In genomic region chr1:54639076-54639475, GRCm38 (mm10) we compare ENCODE assay signal across 17 mouse cellular contexts.
DNase-seq lines count a peak whose midpoint lies in the region; ATAC-seq lines count a peak whose summit lies in the region.
"Had no signal": no experiment of that assay in that cellular context is flagged by ENCODE, and none has a peak within 500 bp of the region (broad histone marks: within the 10 kb centered on the region; RNA-seq: fewer than 3 reads in every experiment).

No protein-coding gene starts in this region.

- H3K4me2 ChIP-seq in forebrain, embryonic 14.5 days (ENCODE audit: low read length) = no peak overlapping the region
- H3K4me2 ChIP-seq in hindbrain, embryonic 13.5 days = no peak overlapping the region
- no peak overlapping the region for H3K4me2 ChIP-seq in midbrain, embryonic 12.5 days (replicated peaks)

- WGBS in forebrain, embryonic 10.5 days = 89% methylated on average over 2 of the region's 2 CpGs
- 97% methylated on average over 2 of the region's 2 CpGs for WGBS in forebrain, embryonic 14.5 days
- 93% methylated on average over 2 of the region's 2 CpGs for WGBS in hindbrain, embryonic 13.5 days
- 92% methylated on average over 2 of the region's 2 CpGs for WGBS in midbrain, embryonic 12.5 days

- no peak overlapping the region for H3K4me3 ChIP-seq in forebrain, embryonic 10.5 days
- H3K4me3 ChIP-seq in forebrain, embryonic 14.5 days (ENCODE audit: low read depth, low read length) = no peak overlapping the region
- no peak overlapping the region for H3K4me3 ChIP-seq in hindbrain, embryonic 13.5 days
- H3K4me3 ChIP-seq in midbrain, embryonic 12.5 days = no peak overlapping the region
- H3K4me3 ChIP-seq: embryonic facial prominence, embryonic 10.5 days; heart, embryonic 10.5 days; limb, embryonic 10.5 days had no signal

- no peaks in the 10 kb centered on the region for H3K27me3 ChIP-seq in forebrain, embryonic 10.5 days (ENCODE audit: poor library complexity, severe bottlenecking)
- H3K27me3 ChIP-seq in forebrain, embryonic 14.5 days (replicated peaks; ENCODE audit: control insufficient read depth, insufficient read depth, low read length) = no peaks in the 10 kb centered on the region
- H3K27me3 ChIP-seq in hindbrain, embryonic 13.5 days = no peaks in the 10 kb centered on the region
- no peaks in the 10 kb centered on the region for H3K27me3 ChIP-seq in midbrain, embryonic 12.5 days

- peak overlapping the region; percentile 72; the same call in 1 of the 2 replicates for H3K27ac ChIP-seq in forebrain, embryonic 10.5 days
- peak overlapping the region; percentile 84 for H3K27ac ChIP-seq in forebrain, embryonic 14.5 days (ENCODE audit: low read depth, low read length)
- peak overlapping the region; percentile 83 for H3K27ac ChIP-seq in hindbrain, embryonic 13.5 days
- H3K27ac ChIP-seq in midbrain, embryonic 12.5 days (replicated peaks) = peak overlapping the region; percentile 78
- H3K27ac ChIP-seq: embryonic facial prominence, embryonic 10.5 days; heart, embryonic 10.5 days; limb, embryonic 10.5 days had no signal

- DNase-seq in forebrain, embryonic 10.5 days (ENCODE audit: extremely low spot score, low spot score) = no peak
- DNase-seq in forebrain, embryonic 14.5 days (ENCODE audit: low spot score) = no peak
- no peak for DNase-seq in adrenal gland, postnatal 10 days
- no peak for DNase-seq in gastrocnemius, adult 8-10 months (ENCODE audit: low spot score in 2 of 2)
- DNase-seq: cerebellum, adult 8-10 months; kidney, adult 18-20 months; kidney, postnatal 10 days; liver, postnatal 0 days; lung, postnatal 10 days; thymus, postnatal 14 days had no signal

- no peak overlapping the region for H3K9ac ChIP-seq in forebrain, embryonic 14.5 days (ENCODE audit: low read length)
- no peak overlapping the region for H3K9ac ChIP-seq in hindbrain, embryonic 13.5 days
- H3K9ac ChIP-seq in midbrain, embryonic 12.5 days (replicated peaks) = no peak overlapping the region
- H3K9ac ChIP-seq: liver, postnatal 0 days had no signal

- H3K36me3 ChIP-seq in forebrain, embryonic 10.5 days (replicated peaks) = no peaks in the 10 kb centered on the region
- no peaks in the 10 kb centered on the region for H3K36me3 ChIP-seq in forebrain, embryonic 14.5 days (ENCODE audit: control insufficient read depth, insufficient read depth, low read length)
- H3K36me3 ChIP-seq in hindbrain, embryonic 13.5 days = no peaks in the 10 kb centered on the region
- H3K36me3 ChIP-seq in midbrain, embryonic 12.5 days = no peaks in the 10 kb centered on the region
- H3K36me3 ChIP-seq: embryonic facial prominence, embryonic 10.5 days; heart, embryonic 10.5 days; limb, embryonic 10.5 days had no signal

- no peaks in the 10 kb centered on the region for H3K9me3 ChIP-seq in forebrain, embryonic 10.5 days
- no peaks in the 10 kb centered on the region for H3K9me3 ChIP-seq in forebrain, embryonic 14.5 days (replicated peaks; ENCODE audit: control insufficient read depth, low read length)
- H3K9me3 ChIP-seq in hindbrain, embryonic 13.5 days = no peaks in the 10 kb centered on the region
- no peaks in the 10 kb centered on the region for H3K9me3 ChIP-seq in midbrain, embryonic 12.5 days
- H3K9me3 ChIP-seq: embryonic facial prominence, embryonic 10.5 days; heart, embryonic 10.5 days; limb, embryonic 10.5 days had no signal

- peak; percentile 42; the same call in 1 of the 2 replicates for ATAC-seq in forebrain, embryonic 14.5 days
- peak; percentile 50; the same call in 1 of the 2 replicates for ATAC-seq in hindbrain, embryonic 13.5 days (ENCODE audit: low FRiP score)
- no peak for ATAC-seq in midbrain, embryonic 12.5 days (ENCODE audit: low FRiP score, low read depth)
- no peak for ATAC-seq in erythroid progenitor cell, adult 5-6 weeks (replicated peaks; ENCODE audit: low FRiP score, poor library complexity, severe bottlenecking)
- ATAC-seq in megakaryocyte-erythroid progenitor cell, adult 5-6 weeks (replicated peaks; ENCODE audit: low FRiP score, low TSS enrichment, poor library complexity, severe bottlenecking) = no peak
- ATAC-seq: liver, postnatal 0 days had no signal

- peaks cover 15% of the 10 kb centered on the region for H3K4me1 ChIP-seq in forebrain, embryonic 10.5 days
- peaks cover 11% of the 10 kb centered on the region for H3K4me1 ChIP-seq in forebrain, embryonic 14.5 days (ENCODE audit: control insufficient read depth, insufficient read depth, low read length)
- 0 out of 2 replicates have a peak, but pooled peaks cover 10% of the 10 kb centered on the region for H3K4me1 ChIP-seq in hindbrain, embryonic 13.5 days (replicated peaks)
- peaks cover 7% of the 10 kb centered on the region; the same call in 1 of the 2 replicates for H3K4me1 ChIP-seq in midbrain, embryonic 12.5 days
- H3K4me1 ChIP-seq: embryonic facial prominence, embryonic 10.5 days; heart, embryonic 10.5 days; limb, embryonic 10.5 days had no signal

Comparison
In these comparisons a context has a peak if more than half of its experiments do, and no peak if none do; other contexts are left out.
1. ATAC-seq: peak in forebrain, embryonic 14.5 days (single experiment) and hindbrain, embryonic 13.5 days (single experiment); none in midbrain, embryonic 12.5 days (single experiment), erythroid progenitor cell, adult 5-6 weeks (single experiment) and megakaryocyte-erythroid progenitor cell, adult 5-6 weeks (single experiment).
2. Peak in every context shown above with its lines, with median percentiles within 50 percentile points of each other: H3K27ac ChIP-seq.